Comparison of ENCODE assay signal across 10 mouse cellular contexts in genomic region chr7:49544775-49545705, GRCm38 (mm10).
A peak's percentile ranks its signal among the peaks of the same experiment; 100 is the strongest.
DNase-seq lines count a peak whose midpoint lies in the region; ATAC-seq and TF ChIP-seq lines count a peak whose summit lies in the region.
"Had no signal": no experiment of that assay in that cellular context is flagged by ENCODE, and none has a peak within 500 bp of the region (broad histone marks: within the 10 kb centered on the region; RNA-seq: fewer than 3 reads in every experiment).

No protein-coding gene starts in this region.

- peaks cover 38% of the 10 kb centered on the region for H3K4me1 ChIP-seq in kidney, embryonic 15.5 days
- H3K4me1 ChIP-seq in midbrain, embryonic 16.5 days (ENCODE audit: control insufficient read depth, insufficient read depth, low read length) = peaks cover 11% of the 10 kb centered on the region

- no peaks in the 10 kb centered on the region for H3K27me3 ChIP-seq in kidney, embryonic 15.5 days
- H3K27me3 ChIP-seq in midbrain, embryonic 16.5 days (ENCODE audit: control insufficient read depth, insufficient read depth, low read depth, low read length) = no peaks in the 10 kb centered on the region
- H3K27me3 ChIP-seq: neural tube, embryonic 12.5 days; Patski had no signal

- no peak for TF ChIP-seq POLR2A in brain, embryonic 14.5 days (IDR thresholded peaks at IDR 0.05; ENCODE audit: borderline replicate concordance, extremely low read depth, insufficient read depth, insufficient read length, poor library complexity, severe bottlenecking)

- no peaks in the 10 kb centered on the region for H3K9me3 ChIP-seq in kidney, embryonic 15.5 days (replicated peaks)
- no peaks in the 10 kb centered on the region for H3K9me3 ChIP-seq in midbrain, embryonic 16.5 days (replicated peaks; ENCODE audit: control insufficient read depth, low read length, poor library complexity, severe bottlenecking)
- H3K9me3 ChIP-seq: neural tube, embryonic 12.5 days had no signal

- H3K36me3 ChIP-seq in kidney, embryonic 15.5 days = peaks cover 65% of the 10 kb centered on the region
- peaks cover 6% of the 10 kb centered on the region; the same call in 1 of the 2 replicates for H3K36me3 ChIP-seq in midbrain, embryonic 16.5 days (ENCODE audit: control insufficient read depth, insufficient read depth, low read length)

- H3K27ac ChIP-seq in kidney, embryonic 15.5 days = peak overlapping the region; percentile 71
- H3K27ac ChIP-seq in midbrain, embryonic 16.5 days (ENCODE audit: low read length) = no peak overlapping the region
- H3K27ac ChIP-seq: neural tube, embryonic 12.5 days had no signal

- 39% methylated on average over 11 of the region's 11 CpGs for WGBS in kidney, embryonic 15.5 days
- WGBS in midbrain, embryonic 16.5 days = 26% methylated on average over 11 of the region's 11 CpGs

- no peak overlapping the region for H3K4me2 ChIP-seq in kidney, embryonic 15.5 days
- H3K4me2 ChIP-seq in midbrain, embryonic 16.5 days (ENCODE audit: low read length) = no peak overlapping the region
- H3K4me2 ChIP-seq: neural tube, embryonic 12.5 days had no signal

- H3K9ac ChIP-seq in kidney, embryonic 15.5 days = no peak overlapping the region
- H3K9ac ChIP-seq in midbrain, embryonic 16.5 days (ENCODE audit: low read depth, low read length) = no peak overlapping the region
- H3K9ac ChIP-seq: neural tube, embryonic 12.5 days had no signal

- DNase-seq in kidney, postnatal 4 days = no peak
- peak; percentile 64 for DNase-seq in brain, embryonic 14.5 days (ENCODE audit: low read depth)
- DNase-seq in right cerebral cortex, postnatal 4 days = no peak
- DNase-seq in embryo, embryonic 10 days (ENCODE audit: low spot score) = no peak
- DNase-seq in embryo, embryonic 11 days = no peak

- no peak overlapping the region for H3K4me3 ChIP-seq in kidney, embryonic 15.5 days (replicated peaks)
- H3K4me3 ChIP-seq in midbrain, embryonic 16.5 days (ENCODE audit: low read depth, low read length) = no peak overlapping the region
- H3K4me3 ChIP-seq: neural tube, embryonic 12.5 days had no signal

- no peak for TF ChIP-seq CTCF in brain, embryonic 14.5 days (IDR thresholded peaks at IDR 0.05; ENCODE audit: borderline replicate concordance, extremely low read depth, insufficient read depth, insufficient read length)

- no peak; the same call in 1 of the 2 replicates for ATAC-seq in kidney, embryonic 15.5 days (replicated peaks; ENCODE audit: low FRiP score)
- peak; percentile 85 for ATAC-seq in granulocyte monocyte progenitor cell, adult 5-6 weeks (replicated peaks; ENCODE audit: poor library complexity, severe bottlenecking)
- ATAC-seq in midbrain, embryonic 16.5 days = peak; percentile 68
- ATAC-seq: Patski had no signal
